Mouse (Mus musculus) right cerebral cortex, adult 2 months (tissue): ENCODE measurements around the gene Agtr1b.

Experiments used
- DNase-seq, 2 experiments: peaks; one replicate each; pipeline ENCODE4 v3.0.0; 2021 to 2022; ENCODE audit warnings: low spot score in 2 of 2

The Agtr1b gene

DNA sequence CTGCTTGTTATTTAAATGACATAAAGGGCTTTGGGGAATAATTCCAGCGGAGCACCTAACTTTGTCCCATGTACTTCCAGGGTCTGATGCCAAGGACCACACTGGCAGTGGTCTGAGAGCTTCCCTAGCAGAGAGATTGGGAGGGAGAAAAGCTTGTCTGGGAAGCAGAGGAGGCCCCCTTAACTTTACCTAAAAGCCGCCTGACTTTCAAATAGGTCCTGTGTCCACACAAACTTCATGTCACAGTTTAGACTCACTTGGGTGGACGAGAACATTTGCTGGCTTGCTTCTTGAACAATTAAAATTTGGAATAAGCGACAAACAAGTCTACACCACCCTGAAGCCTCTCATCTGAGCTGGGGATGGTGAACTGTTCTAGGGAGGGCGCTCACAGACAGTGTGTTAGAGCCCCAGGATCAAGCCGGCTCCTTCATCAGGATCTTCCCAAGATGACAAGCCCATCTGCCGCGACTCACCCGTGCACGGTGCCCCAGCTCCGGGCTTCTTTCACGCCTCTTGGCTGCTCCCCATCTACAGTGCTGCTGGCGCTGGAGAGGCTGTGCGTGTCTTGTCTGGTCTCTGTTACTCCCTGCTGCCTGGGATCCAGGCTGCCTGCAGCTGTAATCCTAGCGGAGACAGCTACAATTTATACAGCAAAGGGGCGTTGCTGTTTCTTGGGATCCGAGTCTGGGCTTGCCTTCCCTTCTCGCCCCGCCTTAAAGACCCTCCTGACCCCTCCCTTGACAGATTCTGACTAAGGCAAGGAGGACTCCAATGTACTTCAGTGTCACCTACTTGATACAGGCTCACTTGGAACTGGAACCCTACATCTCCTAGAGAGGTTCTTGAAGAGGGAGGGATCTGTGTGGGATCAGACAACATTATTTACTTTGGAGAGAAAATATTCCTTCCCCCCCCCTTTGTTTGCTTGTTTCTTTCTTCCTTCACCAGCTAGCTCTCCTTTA lies at the start of gene Agtr1b:
Gene Agtr1b (minus strand): TSS at position 620 of the 965 bp plus-strand sequence.
- DNase-seq = peak in 1 of 2 experiments; percentile 7

DNA sequence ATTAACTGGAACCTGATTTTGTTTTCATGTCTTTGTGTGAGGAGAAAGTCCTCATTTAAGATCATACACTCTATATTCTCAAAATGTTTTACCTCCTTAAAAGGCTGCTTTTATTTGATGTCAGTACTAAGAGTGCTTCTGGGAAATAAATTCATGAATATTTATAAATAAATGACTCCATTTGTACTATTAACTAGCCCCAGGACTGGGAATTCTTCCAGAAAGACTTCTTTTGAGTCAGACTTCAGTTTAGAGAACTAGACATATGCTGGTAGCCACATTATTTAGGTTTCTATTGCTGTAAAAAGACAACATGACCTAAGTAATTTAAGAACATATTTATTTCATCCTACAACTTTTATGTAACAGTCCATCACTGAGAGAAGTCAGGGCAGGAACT lies 13.4 kb downstream of the Agtr1b start:
- DNase-seq = no peak

DNA sequence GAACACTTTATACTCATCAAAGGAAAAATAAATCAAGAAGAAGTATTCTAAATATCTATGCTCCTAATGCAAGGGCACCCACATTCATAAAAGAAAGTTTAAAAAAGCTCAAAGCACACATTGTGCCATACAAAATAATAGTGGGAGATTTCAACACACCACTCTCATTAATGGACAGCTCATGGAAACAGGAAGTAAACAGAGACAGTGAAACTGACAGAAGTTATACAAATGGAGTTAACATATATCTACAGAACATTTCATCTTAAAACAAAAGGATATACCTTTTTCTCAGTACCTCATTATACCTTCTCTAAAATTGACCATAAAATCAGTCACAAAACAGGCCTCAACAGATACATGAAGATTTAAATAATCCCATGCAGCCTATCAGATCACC lies 18.8 kb downstream of the Agtr1b start:
- no peak for DNase-seq

DNA sequence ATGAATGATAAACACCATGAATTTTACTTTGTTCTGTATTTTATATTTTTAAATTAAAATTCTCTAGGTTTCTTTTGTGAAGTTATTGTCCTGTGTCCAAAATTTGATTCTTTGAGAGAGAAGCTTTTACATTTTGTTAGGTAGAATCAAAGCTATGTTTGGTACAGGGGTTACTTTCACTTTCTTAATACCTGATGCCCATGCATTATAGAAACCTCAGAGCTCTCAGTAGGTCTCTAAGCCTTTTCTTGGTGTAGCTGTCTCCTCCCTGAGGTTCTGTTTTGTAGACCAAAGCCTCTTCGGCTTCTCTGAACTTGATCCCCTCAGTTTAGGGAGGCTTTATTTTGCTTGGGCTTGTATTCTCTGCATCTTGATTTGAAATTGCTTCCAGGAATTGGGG lies 26.6 kb downstream of the Agtr1b start:
- no peak for DNase-seq

DNA sequence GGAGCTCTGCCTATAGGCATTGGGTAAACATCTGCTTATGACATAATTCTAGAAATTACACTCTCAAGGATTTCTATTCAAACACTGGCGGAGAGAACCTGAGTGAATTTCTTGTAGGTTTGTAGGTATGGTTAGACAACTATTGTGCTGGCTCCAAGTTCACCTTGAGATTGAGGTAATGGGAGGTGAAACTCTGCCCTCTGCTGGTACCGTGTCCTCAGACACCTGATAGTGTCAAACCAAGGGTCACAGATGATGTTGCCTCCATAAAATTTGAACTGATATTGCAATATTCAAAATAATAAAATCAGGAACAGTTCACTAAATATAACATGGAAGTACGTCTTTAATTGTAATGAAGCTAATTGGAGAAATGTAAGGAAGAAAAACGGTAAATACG lies 32.3 kb downstream of the Agtr1b start:
- no peak for DNase-seq

DNA sequence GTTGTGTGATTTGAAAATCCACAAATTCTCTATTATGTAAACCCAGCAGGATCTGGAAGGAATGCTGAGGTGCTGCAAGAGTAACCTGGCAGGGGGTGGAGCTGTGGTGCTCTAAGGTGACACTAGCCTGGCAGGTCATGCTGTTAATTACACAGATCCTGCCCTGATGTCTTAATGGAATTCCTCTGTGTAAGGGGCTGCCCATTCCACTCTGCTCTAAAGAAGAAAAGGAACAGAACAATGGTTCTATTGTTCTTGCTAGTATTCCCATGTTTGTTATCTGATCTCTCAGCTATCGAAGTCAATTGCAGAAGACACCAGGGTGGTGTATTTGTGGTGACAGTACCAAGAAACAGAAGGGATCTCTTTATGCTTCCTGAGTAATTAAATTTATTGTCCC lies 49.7 kb downstream of the Agtr1b start:
- DNase-seq = no peak

DNA sequence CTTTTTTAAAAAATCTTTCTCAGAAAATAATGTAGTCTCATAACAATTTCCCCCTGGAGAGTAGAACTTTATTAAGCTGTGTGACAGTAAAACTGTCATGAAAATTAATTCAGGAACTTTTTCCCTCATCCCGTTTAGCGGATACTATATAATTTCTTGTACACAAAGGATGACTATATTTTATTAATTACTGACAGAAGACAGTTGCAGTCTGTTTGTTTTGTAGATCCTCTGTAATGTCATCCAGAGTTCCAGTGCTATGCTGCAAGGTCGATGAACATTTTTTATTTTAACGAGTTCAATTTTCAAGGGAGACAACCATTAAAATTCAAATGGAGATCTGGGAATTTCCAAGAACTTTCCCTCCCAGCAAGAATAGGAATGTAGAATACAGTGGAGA lies 57.8 kb downstream of the Agtr1b start:
- no peak for DNase-seq

DNA sequence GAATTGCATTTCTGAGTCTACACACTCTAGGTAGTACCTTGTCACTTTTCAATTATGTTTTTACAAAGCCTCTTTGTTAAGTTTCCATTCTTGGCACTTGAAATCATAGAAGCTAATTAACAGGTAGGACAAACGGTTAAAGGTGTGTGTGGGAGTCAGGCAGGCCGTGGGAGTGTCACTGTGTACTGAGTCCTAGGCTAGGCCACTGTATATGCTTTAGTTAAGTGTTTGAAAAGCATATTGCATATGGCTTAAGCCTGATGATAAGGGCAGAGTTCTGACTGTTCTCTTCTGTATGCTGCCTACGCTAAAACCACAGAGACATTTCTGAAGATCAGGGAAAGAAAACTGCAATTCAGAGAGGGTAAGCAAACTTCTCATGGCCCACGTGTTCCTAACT lies 59.7 kb downstream of the Agtr1b start:
- DNase-seq = no peak

DNA sequence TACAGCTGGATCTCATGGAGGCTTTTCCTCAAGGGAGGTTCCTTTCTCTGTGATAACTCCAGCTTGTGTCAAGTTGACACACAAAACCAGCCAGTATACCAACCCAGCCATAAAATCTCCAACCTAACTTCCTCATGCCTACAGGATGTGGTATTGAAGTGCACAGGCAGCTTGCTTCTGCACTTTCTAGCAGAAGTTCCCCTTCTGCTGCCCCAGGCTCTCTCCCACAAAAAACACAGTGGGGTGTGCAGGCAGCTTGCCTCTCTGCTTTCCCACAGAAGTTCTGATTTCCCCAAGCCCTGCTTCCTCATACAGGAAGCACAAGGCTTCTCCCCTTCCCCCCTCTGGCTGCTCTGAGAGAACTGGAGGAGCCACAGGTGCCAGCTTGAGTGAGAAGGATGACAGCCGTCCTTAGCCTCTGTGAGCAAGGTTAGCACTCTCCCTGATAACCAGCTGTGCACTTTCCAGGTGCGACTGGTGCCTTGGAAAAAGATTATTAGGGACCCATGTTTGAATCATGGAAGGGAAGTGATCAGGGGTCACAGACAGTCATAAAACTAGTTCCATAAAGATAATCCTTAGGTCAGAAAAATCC lies 62.1 kb downstream of the Agtr1b start:
- peak in 1 of 2 experiments; percentile 3 for DNase-seq

DNA sequence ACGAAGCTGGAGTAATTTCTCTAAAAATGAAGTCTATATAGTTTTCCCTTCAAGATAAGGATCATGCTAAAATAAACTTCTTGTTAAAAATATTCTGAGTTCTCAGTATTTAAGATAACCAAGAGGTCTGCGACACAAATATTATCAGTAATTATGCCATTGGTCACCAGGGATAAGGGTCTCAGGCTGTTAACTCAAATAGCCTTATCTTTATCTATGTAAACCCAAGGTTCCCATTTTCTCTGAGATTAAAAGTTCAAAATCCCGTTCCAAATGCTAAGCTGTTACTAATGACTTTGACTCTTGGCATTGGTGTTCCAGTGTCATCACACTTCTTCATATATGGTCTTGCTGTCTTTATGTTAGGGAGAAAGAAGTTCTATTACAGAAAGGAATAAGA lies 71.4 kb downstream of the Agtr1b start:
- DNase-seq = no peak

DNA sequence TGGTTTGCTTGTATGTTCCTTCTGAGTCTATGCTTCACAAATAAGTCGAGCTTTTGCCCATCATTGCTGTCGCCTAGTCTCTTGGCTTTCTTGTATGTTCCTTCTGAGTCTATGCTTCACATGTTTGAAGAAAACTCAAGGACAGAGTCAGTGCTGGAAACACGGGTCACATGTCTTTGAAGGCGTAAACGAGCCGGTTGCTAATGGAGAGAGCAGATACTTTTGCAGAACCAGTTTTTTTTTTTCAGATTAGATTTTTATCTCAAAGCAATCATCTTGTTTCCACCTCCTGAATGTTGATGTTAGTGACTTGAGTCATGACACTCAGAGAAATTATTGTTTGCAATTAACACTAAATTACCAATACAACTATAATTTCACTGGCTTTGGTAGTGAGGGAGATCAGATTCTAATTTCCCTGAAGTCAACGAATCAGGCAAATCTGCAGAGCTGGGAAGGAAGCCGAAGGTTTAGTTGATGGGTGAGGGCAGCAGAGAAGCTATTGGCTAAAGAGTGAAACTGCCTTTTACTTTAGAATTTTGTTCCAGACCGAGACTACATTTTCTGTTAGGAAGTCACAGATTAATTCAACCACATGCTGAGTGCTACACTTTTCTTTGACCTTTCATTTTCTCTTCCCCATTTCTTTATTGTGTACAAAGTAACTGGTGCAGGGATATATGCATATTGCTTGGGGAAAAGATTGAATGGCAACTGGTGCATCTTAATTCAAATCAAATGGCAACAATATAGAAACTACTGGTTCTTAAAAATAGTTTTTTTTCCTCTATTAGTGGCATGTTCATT lies 72.2 kb downstream of the Agtr1b start:
- no peak for DNase-seq

DNA sequence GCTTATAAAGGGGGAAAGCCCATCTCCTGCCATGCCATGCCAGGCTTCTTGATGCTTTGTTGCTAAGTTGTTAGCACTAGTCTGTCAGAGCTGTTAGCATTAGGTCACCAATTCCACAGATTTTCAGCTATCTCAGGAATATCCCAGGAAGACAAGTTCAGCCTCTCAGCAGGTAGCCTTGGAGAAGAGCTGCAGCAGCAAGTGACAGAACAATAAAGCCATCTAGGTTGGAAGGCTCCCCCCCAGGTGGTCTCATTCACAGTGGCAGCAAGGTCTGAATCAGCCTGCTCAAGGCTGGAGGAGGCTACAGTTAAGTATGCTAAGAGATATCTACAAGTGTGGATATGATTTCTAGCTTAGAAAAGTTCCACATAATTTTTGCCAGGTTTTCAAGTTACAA lies 75.6 kb downstream of the Agtr1b start:
- no peak for DNase-seq

DNA sequence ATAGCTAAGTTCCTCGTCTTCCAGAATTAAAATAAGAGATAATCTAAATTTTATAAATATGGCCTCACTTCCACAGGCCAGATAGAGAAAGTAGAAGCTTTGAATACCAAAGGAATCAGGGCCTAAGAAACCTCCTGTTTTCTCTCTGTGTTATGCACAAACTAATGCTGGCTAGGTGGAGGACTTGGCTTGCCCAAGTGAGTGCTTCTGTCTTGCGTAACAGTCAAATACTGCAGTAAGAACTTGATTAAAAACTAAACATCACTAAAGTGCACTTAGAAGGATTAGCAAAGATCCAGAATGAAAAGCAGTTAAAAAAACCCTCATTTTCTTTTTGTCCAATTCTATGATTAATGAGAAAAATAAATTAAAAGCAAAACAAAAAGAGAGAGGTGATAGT lies 78.2 kb downstream of the Agtr1b start:
- DNase-seq = no peak

DNA sequence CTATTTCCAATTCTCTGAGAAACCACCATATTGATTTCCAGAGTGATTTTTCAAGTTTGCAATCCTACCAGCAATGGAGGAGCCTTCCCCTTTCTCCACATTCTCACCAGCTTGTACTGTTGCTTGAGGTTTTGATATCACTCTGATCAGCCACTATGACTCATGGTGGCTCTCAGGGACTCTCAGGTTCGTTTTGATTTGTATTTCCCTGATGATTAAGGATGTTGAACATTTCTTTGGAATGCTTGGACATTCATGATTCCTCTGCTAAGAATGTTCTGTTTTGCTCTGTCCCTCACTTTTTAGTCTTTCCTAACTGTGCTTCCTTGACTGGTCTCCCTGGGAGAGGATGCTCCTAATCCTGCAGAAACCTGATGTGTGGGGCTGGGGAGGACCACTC lies 85.2 kb downstream of the Agtr1b start:
- DNase-seq = no peak

DNA sequence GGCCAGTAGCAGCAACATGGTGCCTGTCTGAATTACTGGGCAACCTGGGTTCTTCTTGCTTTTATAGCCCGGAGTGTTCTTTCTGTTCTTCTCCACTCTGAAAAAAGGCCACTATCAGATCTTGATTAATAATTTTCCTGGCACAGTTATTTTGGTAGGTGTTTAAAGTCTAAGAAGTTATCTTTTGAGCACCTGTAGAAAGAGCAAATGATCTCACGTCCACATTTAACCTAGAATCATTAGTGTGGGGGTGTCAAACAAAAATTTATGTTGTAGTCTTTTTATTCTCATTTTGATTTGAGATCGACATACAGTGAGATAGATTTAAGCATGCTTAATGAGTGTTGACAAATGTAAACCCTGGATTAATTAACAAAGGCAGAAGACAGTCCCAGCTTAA lies 91.3 kb downstream of the Agtr1b start, which contains the start of gene Cpb1:
Gene Cpb1 (minus strand): TSS at position 101 of the 400 bp plus-strand sequence.
- no peak for DNase-seq
